Mouse (Mus musculus) MEL (cell line): Measurements from ENCODE around the gene Rap1b.

Experiments used
- CTCF ChIP-seq, 3 experiments: IDR thresholded peaks in 2 of 3; conservative IDR thresholded peaks in 1 of 3; 2 replicates each; pipeline ENCODE4 v1.5.1; 2011 to 2012; ENCODE audit warnings: low read length in 3 of 3, low read depth in 2 of 3, mild to moderate bottlenecking in 2 of 3, improper control_type of control experiment in 1 of 3, inconsistent platforms in 1 of 3, mixed read lengths in 1 of 3, moderate library complexity in 1 of 3; ENCODE audit not compliant: control insufficient read depth in 1 of 3, insufficient read depth in 1 of 3, poor library complexity in 1 of 3, severe bottlenecking in 1 of 3
- EP300 ChIP-seq, 2 experiments: IDR thresholded peaks; 2 replicates each; pipeline ENCODE4 v1.6.1; 2011; ENCODE audit warnings: improper control_type of control experiment in 2 of 2, low read length in 2 of 2, low read depth in 1 of 2, mild to moderate bottlenecking in 1 of 2
- MAFK ChIP-seq: IDR thresholded peaks from 2 replicates; pipeline ENCODE4 v1.6.1; 2011; ENCODE audit warnings: low read depth, mild to moderate bottlenecking, low read length, improper control_type of control experiment, borderline replicate concordance
- POLR2A ChIP-seq, 2 experiments: IDR thresholded peaks; 2 replicates each; pipeline ENCODE4 v1.6.1; 2011 to 2012; ENCODE audit warnings: low read length in 2 of 2, mild to moderate bottlenecking in 2 of 2, control low read depth in 1 of 2, improper control_type of control experiment in 1 of 2, low read depth in 1 of 2, moderate library complexity in 1 of 2; ENCODE audit not compliant: control insufficient read depth in 1 of 2, insufficient read depth in 1 of 2, poor library complexity in 1 of 2
- RAD21 ChIP-seq: IDR thresholded peaks from 2 replicates; pipeline ENCODE4 v1.6.1; 2011; ENCODE audit warnings: mild to moderate bottlenecking, low read depth, low read length, improper control_type of control experiment
- TCF12 ChIP-seq: IDR thresholded peaks from 2 replicates; pipeline ENCODE4 v1.6.1; 2014; ENCODE audit warnings: low read depth, mild to moderate bottlenecking, inconsistent platforms, low read length, improper control_type of control experiment, moderate library complexity
- ZKSCAN1 ChIP-seq: IDR thresholded peaks from 2 replicates; pipeline ENCODE4 v1.6.1; 2012; ENCODE audit warnings: low read depth, mild to moderate bottlenecking, inconsistent platforms, low read length, improper control_type of control experiment, moderate library complexity

DNA sequence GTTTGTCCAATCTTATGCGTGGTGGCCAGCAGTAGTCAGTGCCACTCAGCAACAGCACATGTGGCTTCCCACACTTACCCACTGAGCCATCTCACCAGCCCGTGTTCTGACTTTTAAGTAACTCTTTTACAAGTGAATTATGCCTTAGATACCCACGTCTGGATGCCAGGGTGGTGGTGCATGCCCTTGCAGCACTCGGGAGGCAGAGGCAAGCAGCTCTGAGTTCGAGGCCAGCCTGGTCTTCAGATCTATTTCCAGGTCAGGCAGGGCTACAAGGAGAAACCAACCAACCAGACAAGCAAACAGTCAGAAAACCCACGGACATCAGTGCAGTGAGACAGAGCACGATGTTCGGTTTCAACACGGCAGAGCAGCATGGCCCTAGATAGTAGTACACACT, 43.9 kb downstream of the Rap1b start:
- no peak for TF ChIP-seq POLR2A (IDR thresholded peaks at IDR 0.05; ENCODE audit: control insufficient read depth in 1 of 2, insufficient read depth in 1 of 2, low read depth in 1 of 2, low read length in 2 of 2, poor library complexity in 1 of 2)
- TF ChIP-seq RAD21 = no peak
- TF ChIP-seq CTCF (IDR thresholded peaks at IDR 0.05 in 2 of 3, conservative IDR thresholded peaks at IDR 0.05 in 1 of 3; ENCODE audit: control insufficient read depth in 1 of 3, insufficient read depth in 1 of 3, low read depth in 2 of 3, low read length in 3 of 3, poor library complexity in 1 of 3, severe bottlenecking in 1 of 3) = no peak
- no peak for TF ChIP-seq MAFK
- no peak for TF ChIP-seq EP300 (IDR thresholded peaks at IDR 0.05; ENCODE audit: low read depth in 1 of 2, low read length in 2 of 2)
- no peak for TF ChIP-seq TCF12
- no peak for TF ChIP-seq ZKSCAN1
